Mouse (Mus musculus) erythroblast, embryonic 14.5 days (primary cell): ENCODE results near the gene Galr3.

ENCODE experiments used
- GATA1 ChIP-seq: IDR thresholded peaks from 2 replicates; pipeline ENCODE4 v1.6.1; 2012; ENCODE audit warnings: low read length, inconsistent platforms, mixed read lengths
- TAL1 ChIP-seq: IDR thresholded peaks from 3 replicates; pipeline ENCODE4 v1.6.1; 2012; ENCODE audit warnings: low read length, inconsistent platforms, mixed read lengths

- TF ChIP-seq TAL1 (no peak), GATA1 (no peak)
Observed at GRCm38 (mm10) chr15:79026511-79027290, 15.0 kb upstream of the Galr3 start.
